Mouse (Mus musculus) regulatory T cell (primary cell): ENCODE results near the gene Tmem91.

Source experiments
- in situ Hi-C: fragments of 300-600 bp; cut with MboI, MseI; formaldehyde crosslinking; loops from one replicate; pipeline ENCODE4 v1.15.1; 2025; ENCODE audit warnings: high pct_unique_total_duplicates

Tmem91 gene

DNA sequence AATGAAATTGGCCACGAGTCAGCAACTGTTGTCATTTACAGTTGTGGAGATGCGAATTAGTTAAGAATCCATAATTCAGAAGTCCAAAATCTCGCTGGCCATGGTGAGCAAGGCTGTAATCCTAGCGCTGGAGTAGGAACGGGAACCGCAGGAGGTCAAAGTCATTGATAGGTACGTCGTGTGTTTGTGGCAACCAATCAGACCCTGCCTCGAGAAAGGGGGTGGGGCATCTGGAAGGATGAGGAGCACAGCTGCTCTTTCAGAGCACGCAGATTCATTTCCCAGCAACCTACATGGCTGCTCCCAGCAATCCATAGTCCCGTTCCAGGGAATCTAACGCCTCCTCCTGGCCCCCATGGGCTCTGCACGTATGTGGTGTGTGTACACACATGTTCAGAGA lies 24.9 kb upstream of the Tmem91 start:
- in situ Hi-C loops = loop anchor here (25.0 kb wide), 1 partner anchor 1487 kb away; the partner anchor contains the start of genes BC024978, Gm21983, Mia and Rab4b

- in situ Hi-C loops = loop anchor here (25.0 kb wide), 1 partner anchor 1493 kb away; the partner anchor contains the start of genes BC024978, Gm21983, Mia and Rab4b
Measured at GRCm38 (mm10) chr7:25694104-25694503, 19.1 kb upstream of the Tmem91 start.

DNA sequence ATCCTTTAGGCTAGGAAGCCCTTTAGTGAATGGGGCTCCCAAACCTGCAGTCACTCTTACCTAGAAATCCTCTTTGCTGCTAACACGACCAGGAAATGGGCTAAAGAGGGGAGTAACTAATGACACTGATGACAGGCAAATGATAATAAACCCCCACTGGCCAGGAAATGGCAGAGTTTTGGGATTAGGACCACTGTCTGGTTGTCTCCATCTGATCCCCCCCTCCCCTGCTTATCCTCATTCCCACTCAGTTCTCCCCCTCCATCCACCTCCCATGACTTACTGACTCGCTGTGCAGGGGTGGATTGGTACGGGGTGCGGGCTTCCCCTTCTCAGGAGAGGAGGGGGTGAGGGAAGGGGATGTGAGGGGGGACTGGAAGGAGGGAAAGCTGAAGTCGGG lies 15.1 kb upstream of the Tmem91 start:
- in situ Hi-C loops = loop anchor here (25.0 kb wide), 1 partner anchor 1497 kb away; the partner anchor contains the start of genes BC024978, Gm21983, Mia and Rab4b

DNA sequence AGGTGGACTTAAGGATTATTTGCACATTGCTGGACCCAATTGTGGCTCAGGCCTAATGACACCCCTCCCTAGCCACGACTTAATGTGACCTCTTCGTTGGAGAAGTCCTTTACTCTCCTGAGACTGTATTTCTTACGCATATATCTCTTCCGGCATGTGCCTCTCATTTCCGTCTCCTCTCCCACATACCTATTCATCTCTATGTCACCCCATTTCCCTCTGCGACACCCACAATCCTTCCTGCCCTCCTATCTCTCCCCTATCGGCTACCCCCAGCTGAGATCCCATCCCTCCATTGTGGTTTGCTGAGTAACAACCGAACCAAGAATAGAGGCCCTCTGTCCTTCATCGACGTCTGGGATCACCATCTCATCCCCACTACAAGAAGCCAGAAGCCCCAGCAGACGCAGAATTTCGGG lies 14.6 kb upstream of the Tmem91 start:
- in situ Hi-C loops = loop anchor here (10.0 to 25.0 kb wide), 2 partner anchors 1315 to 1498 kb away; partner anchors contain the start of genes BC024978, Gm21983, Kcnn4 and Mia

- in situ Hi-C loops = loop anchor here (10.0 to 25.0 kb wide), 2 partner anchors 1314 to 1498 kb away; partner anchors contain the start of genes BC024978, Gm21983, Kcnn4 and Mia
Measured at GRCm38 (mm10) chr7:25688810-25689586, 14.0 kb upstream of the Tmem91 start.

DNA sequence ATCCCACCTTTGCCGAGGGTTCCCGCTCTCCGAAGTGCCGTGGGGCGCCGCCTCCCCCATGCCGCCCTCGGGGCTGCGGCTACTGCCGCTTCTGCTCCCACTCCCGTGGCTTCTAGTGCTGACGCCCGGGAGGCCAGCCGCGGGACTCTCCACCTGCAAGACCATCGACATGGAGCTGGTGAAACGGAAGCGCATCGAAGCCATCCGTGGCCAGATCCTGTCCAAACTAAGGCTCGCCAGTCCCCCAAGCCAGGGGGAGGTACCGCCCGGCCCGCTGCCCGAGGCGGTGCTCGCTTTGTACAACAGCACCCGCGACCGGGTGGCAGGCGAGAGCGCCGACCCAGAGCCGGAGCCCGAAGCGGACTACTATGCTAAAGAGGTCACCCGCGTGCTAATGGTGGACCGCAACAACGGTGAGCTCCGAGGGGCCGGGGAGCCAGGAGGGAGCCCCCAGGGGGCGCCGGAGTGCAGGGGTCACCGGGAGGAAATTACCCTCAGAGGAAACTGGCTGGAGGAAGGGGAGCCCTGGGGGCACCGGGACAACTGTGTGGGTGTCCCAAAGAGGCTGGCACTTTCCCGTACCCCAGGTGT lies 12.9 kb upstream of the Tmem91 start:
- in situ Hi-C loops = loop anchor here (10.0 to 25.0 kb wide), 2 partner anchors 1313 to 1499 kb away; partner anchors contain the start of genes BC024978, Gm21983, Kcnn4 and Mia

GRCm38 (mm10) chr7:25686680-25687531 lies 11.9 kb upstream of the Tmem91 start, which contains the start of gene Tgfb1:
Gene Tgfb1, plus strand, starts transcription at chr7:25687002.
- in situ Hi-C loops = loop anchor here (10.0 to 25.0 kb wide), 2 partner anchors 1312 to 1500 kb away; partner anchors contain the start of genes BC024978, Gm21983, Kcnn4 and Mia

DNA sequence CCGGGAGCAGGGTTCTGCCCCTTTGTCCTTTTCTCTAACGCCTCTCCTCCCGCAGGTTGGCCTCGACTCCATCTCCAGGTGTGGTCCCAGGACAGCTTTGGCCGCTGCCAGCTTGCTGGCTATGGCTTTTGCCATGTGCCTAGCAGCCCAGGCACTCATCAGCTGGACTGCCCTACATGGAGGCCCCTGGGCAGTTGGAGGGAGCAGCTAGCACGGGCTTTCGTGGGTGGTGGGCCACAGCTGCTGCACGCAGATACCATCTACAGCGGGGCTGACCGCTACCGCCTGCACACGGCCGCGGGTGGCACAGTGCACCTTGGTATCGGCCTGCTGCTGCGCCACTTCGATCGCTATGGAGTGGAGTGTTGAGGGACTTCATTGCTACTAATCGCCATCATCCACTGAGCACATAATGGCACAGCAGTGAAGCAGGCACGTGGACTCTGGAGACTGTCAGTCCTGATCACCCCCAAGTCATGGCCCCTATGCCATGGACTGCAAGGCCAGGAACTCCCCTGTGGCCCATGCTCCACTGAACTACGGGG lies 11.0 kb upstream of the Tmem91 start:
- in situ Hi-C loops = loop anchor here (10.0 to 25.0 kb wide), 2 partner anchors 1311 to 1501 kb away; partner anchors contain the start of genes BC024978, Gm21983, Kcnn4 and Mia

GRCm38 (mm10) chr7:25684659-25685058 lies 9.7 kb upstream of the Tmem91 start:
- in situ Hi-C loops = loop anchor here (10.0 to 25.0 kb wide), 2 partner anchors 1310 to 1503 kb away; partner anchors contain the start of genes BC024978, Gm21983, Kcnn4 and Mia

- in situ Hi-C loops = loop anchor here (10.0 to 25.0 kb wide), 2 partner anchors 1309 to 1504 kb away; partner anchors contain the start of genes BC024978, Gm21983, Kcnn4 and Mia
Measured at GRCm38 (mm10) chr7:25683474-25684180, 8.7 kb upstream of the Tmem91 start.

DNA sequence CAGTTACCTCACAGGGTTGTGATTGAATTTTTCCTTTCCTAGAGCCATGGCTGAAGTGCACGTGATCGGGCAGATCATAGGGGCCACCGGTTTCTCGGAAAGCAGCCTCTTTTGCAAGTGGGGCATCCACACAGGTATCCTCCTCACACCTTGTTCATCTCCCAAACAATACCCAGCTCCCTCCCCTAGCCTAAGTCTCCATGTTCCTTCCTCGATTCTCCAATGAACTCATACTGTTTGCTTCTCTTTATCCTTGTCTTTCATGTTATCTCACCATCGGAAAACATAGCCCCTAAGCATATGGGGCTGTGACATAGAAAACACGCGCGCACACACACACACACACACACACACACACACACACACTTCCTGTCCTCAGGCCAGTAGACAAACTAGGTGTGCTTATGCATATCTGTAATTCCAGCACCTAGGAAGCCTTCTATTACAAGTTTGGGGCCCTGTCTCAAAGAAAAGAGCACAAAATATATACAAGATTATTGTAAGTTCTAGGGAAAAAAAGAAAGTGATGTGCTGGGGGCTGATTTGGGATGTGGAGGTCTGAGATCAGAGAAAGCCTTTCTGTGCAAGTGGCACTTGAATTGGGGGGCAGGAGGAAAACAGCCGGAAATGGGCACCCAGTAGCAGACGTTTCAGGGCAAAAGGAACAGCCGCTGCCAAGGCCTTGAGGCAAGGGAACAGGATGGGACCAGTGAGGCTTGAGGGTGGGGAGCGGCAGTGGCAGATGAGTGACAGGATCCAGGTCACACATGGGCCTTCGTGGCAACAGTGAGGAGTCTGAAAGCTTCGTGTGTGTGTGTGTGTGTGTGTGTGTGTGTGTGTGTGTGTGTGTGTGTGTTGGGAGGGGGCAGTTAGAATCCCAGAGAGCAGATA lies 6.6 kb upstream of the Tmem91 start:
- in situ Hi-C loops = loop anchor here (10.0 to 25.0 kb wide), 2 partner anchors 1307 to 1506 kb away; partner anchors contain the start of genes BC024978, Gm21983, Kcnn4 and Mia

DNA sequence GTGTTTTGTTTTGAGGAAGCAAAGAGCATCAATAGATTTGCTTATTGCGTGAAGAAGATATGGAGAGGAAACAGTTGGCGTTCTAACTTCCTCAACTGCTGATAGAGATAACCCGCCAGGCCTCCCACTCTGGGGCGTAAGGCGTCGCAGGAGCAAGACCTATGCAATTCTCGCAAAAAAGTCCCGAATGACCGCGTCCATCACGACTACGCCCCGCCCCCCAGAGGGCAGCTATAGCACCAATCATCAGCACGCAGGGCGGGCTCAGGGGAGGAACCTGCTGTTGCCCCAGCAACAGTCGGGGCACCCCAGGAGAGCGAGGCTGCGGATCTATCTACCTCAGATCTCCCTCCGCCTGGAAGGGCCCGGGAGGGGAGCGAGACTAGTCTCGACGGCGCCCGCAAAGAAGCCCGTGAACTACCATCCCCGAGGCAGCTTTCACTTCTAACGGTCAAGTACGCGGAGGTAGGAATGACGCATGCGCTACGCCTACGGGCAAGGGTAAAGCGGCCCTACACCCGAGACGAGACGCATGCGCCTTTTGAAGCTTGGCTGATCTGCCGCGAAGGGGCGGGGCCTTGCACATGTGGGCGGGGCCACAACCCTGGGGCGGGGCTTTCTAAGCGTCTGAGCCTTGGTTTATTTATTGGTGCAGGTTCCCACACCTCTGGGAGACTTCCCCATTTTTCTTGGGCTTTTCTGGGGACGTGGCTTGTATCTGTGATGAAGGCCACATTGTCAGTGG lies 5.7 kb upstream of the Tmem91 start, which contains the start of gene B9d2:
B9d2 (plus strand) TSS at position 267 of the 745 bp plus-strand sequence.
- in situ Hi-C loops = loop anchor here (10.0 to 25.0 kb wide), 2 partner anchors 1306 to 1507 kb away; partner anchors contain the start of genes BC024978, Gm21983, Kcnn4 and Mia

- in situ Hi-C loops = loop anchor here (10.0 to 25.0 kb wide), 2 partner anchors 1305 to 1507 kb away; partner anchors contain the start of genes BC024978, Gm21983, Kcnn4 and Mia
Measured at GRCm38 (mm10) chr7:25679971-25680370, 5.0 kb upstream of the Tmem91 start.

- in situ Hi-C loops = loop anchor here (25.0 kb wide), 1 partner anchor 1510 kb away; the partner anchor contains the start of genes BC024978, Gm21983, Mia and Rab4b
Measured at GRCm38 (mm10) chr7:25677013-25677412, 2.0 kb upstream of the Tmem91 start.

GRCm38 (mm10) chr7:25676085-25676781 lies 1.3 kb upstream of the Tmem91 start:
- in situ Hi-C loops = loop anchor here (25.0 kb wide), 1 partner anchor 1511 kb away; the partner anchor contains the start of genes BC024978, Gm21983, Mia and Rab4b

GRCm38 (mm10) chr7:25675405-25675804 lies 439 bp upstream of the Tmem91 start:
- in situ Hi-C loops = loop anchor here (25.0 kb wide), 1 partner anchor 1512 kb away; the partner anchor contains the start of genes BC024978, Gm21983, Mia and Rab4b

- in situ Hi-C loops = no loop called here
Measured at GRCm38 (mm10) chr7:25674297-25674696, 669 bp downstream of the Tmem91 start.
